Mouse (Mus musculus) heart, embryonic 14.5 days (tissue): ENCODE results near the gene Alg12. TPM values are rescaled to one million over a fixed set of nuclear protein-coding genes. Genes with fewer than 3 reads are reported as not detected.
A peak's percentile ranks its signal among the peaks of the same experiment; 100 is the strongest.

Experiments
- ATAC-seq: fragments of 200-750 bp; cut with Nextera tagmentation; 2 replicates; pipeline ENCODE4 v1.8.0; 2017; ENCODE audit warnings: low read depth, moderate TSS enrichment; ENCODE audit not compliant: insufficient number of reproducible peaks, insufficient read depth, low FRiP score
- H3K27ac ChIP-seq, 2 experiments: fragments of 200-500 bp in 1 of 2; fragments of 300-500 bp in 1 of 2; sonication (generic) in 1 of 2; replicated peaks in 1 of 2; 2 replicates each; pipeline ENCODE4 v1.5.1; 2012 to 2014; ENCODE audit warnings: low read depth in 2 of 2, low read length in 2 of 2, control low read depth in 1 of 2, mild to moderate bottlenecking in 1 of 2, mixed read lengths in 1 of 2; ENCODE audit not compliant: control insufficient read depth in 1 of 2, insufficient read depth in 1 of 2
- H3K27me3 ChIP-seq: fragments of 300-500 bp; sonication (generic); 2 replicates; pipeline ENCODE4 v1.6.1; 2014; ENCODE audit warnings: mild to moderate bottlenecking, low read length, control low read depth; ENCODE audit not compliant: control insufficient read depth, insufficient read depth
- H3K36me3 ChIP-seq: fragments of 300-500 bp; sonication (generic); 2 replicates; pipeline ENCODE4 v1.6.1; 2014; ENCODE audit warnings: mild to moderate bottlenecking, control low read depth, low read length, mixed read lengths; ENCODE audit not compliant: control insufficient read depth, insufficient read depth
- H3K4me1 ChIP-seq, 2 experiments: fragments of 200-500 bp in 1 of 2; fragments of 300-500 bp in 1 of 2; sonication (generic) in 1 of 2; 2 replicates each; pipeline ENCODE4 v1.6.1; 2012 to 2014; ENCODE audit warnings: low read length in 2 of 2, control low read depth in 1 of 2, mixed read lengths in 1 of 2; ENCODE audit not compliant: control insufficient read depth in 2 of 2, insufficient read depth in 2 of 2
- H3K4me2 ChIP-seq: fragments of 300-500 bp; sonication (generic); 2 replicates; pipeline ENCODE4 v1.6.1; 2014; ENCODE audit warnings: mild to moderate bottlenecking, low read length
- H3K4me3 ChIP-seq, 2 experiments: fragments of 200-500 bp in 1 of 2; fragments of 300-500 bp in 1 of 2; sonication (generic) in 1 of 2; 2 replicates each; pipeline ENCODE4 v1.5.1; 2012 to 2014; ENCODE audit warnings: low read length in 2 of 2, mild to moderate bottlenecking in 2 of 2, control low read depth in 1 of 2, low read depth in 1 of 2, moderate library complexity in 1 of 2; ENCODE audit not compliant: control insufficient read depth in 1 of 2, insufficient read depth in 1 of 2
- H3K9ac ChIP-seq: fragments of 300-500 bp; sonication (generic); 2 replicates; pipeline ENCODE4 v1.6.1; 2014; ENCODE audit warnings: mild to moderate bottlenecking, low read length
- H3K9me3 ChIP-seq: fragments of 300-500 bp; sonication (generic); 2 replicates; pipeline ENCODE4 v1.6.1; 2016; ENCODE audit warnings: low read length, control low read depth; ENCODE audit not compliant: control insufficient read depth
- WGBS: fragments of 180-500 bp; shearing (Covaris S2); extraction: QIAGEN DNeasy Blood & Tissue Kit; methylation state at CpG from one replicate; pipeline ENCODE4 v1.1.7; 2014; 5-methylcytosine and 5-hydroxymethylcytosine counted together
- polyA plus RNA-seq: library from polyadenylated mRNA; unstranded; fragments of >200 nt; fragmentation: Nextera tagmentation; extraction: Ambion mirVana; gene quantifications from 2 replicates; pipeline ENCODE4 v1.2.1, GENCODE M21; 2014

Alg12 gene
- polyA plus RNA-seq, 1 experiment from 2014 or later: 9.9 TPM

GRCm38 (mm10) chr15:88758061-88758460 lies 61.1 kb downstream of the Alg12 start:
- Histone ChIP-seq H3K36me3 (peaks cover 57% of the 10 kb centered on the region), H3K9me3 (no peaks in the 10 kb centered on the region), H3K4me3 (no peak overlapping the region), H3K4me2 (peak overlapping the region; percentile 41), H3K9ac (peak overlapping the region; percentile 14; the same call in 1 of the 2 replicates), H3K4me1 (peaks cover 12 to 31% of the 10 kb centered on the region in 2 experiments; a peak in 3 of 4 replicates), H3K27ac (peak overlapping the region; percentile 81 to 85), H3K27me3 (no peaks in the 10 kb centered on the region)
- 14% methylated on average over 3 of the region's 3 CpGs for WGBS
- no peak for ATAC-seq

GRCm38 (mm10) chr15:88755761-88756160 lies 63.4 kb downstream of the Alg12 start:
- Histone ChIP-seq H3K27me3 (no peaks in the 10 kb centered on the region), H3K27ac (no peak overlapping the region), H3K4me3 (no peak overlapping the region), H3K4me1 (peaks cover 13 to 36% of the 10 kb centered on the region in 2 experiments), H3K9ac (no peak overlapping the region), H3K36me3 (peaks cover 35% of the 10 kb centered on the region), H3K9me3 (no peaks in the 10 kb centered on the region), H3K4me2 (no peak overlapping the region)
- 97% methylated on average over 18 of the region's 18 CpGs for WGBS
- no peak for ATAC-seq

Other genes starting within 250 kb of the Alg12 start
- not detected in 2 replicates for gene Zdhhc25, start 219.0 kb downstream of the Alg12 start, polyA plus RNA-seq
- gene Brd1, start 85.1 kb downstream of the Alg12 start, polyA plus RNA-seq: 15.3 TPM in 2 replicates
- gene Zbed4, start 67.7 kb downstream of the Alg12 start, polyA plus RNA-seq: 13.4 and 13.5 TPM in 2 replicates
- 46.3 and 53.1 TPM in 2 replicates for gene Creld2, start 328 bp upstream of the Alg12 start, polyA plus RNA-seq
- gene Pim3, start 42.9 kb upstream of the Alg12 start, polyA plus RNA-seq: 42.3 and 47.1 TPM in 2 replicates
- not detected in 2 replicates for gene Ttll8, start 135.1 kb upstream of the Alg12 start, polyA plus RNA-seq
- gene Mlc1, start 159.7 kb upstream of the Alg12 start, polyA plus RNA-seq: not detected in 2 replicates
- 86.2 and 92.8 TPM in 2 replicates for gene Mov10l1, start 163.6 kb upstream of the Alg12 start, polyA plus RNA-seq
- 2.3 and 2.6 TPM in 2 replicates for gene Panx2, start 240.4 kb upstream of the Alg12 start, polyA plus RNA-seq